Mouse (Mus musculus): ENCODE results near the gene Supt6. TPM values are rescaled to one million over a fixed set of nuclear protein-coding genes. Genes with fewer than 3 reads are reported as not detected.

Supt6 gene
- polyA plus RNA-seq, 1 experiment from 2014 or later, result 37.5 TPM

DNA sequence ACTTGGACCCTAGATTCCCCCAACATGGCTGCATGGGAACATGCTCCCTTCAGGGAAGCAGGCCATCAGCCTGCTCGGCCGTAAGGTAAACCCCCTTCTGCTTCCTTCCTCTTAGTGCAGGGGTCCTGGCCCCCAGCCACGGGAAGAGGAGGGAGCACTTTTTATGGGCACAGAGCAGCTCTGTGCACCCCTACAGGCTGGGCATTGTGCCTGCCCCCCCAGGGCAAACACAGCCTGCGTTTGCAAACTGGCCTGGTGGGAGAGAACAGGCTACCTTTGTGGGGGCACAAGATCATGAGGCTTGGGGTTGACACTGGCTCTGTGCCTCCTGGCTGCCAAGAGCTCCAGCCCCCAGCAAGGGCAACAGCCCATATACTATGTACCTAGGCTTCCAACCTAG, 83.8 kb downstream of the Supt6 start:
- 76% methylated on average over 4 of the region's 4 CpGs for WGBS
- Histone ChIP-seq H3K4me1 (peaks cover 34% of the 10 kb centered on the region), H3K9me3 (no peaks in the 10 kb centered on the region), H3K4me3 (0 out of 2 replicates have a peak overlapping the region, but pooled peaks have one; percentile 100), H3K27ac (replicated peaks) (peak overlapping the region; percentile 99), H3K9ac (replicated peaks) (no peak overlapping the region), H3K36me3 (peaks cover 54% of the 10 kb centered on the region), H3K27me3 (peaks cover 6% of the 10 kb centered on the region), H3K4me2 (replicated peaks) (no peak overlapping the region)
- ATAC-seq (ENCODE audit: low FRiP score, low read depth), result no peak

DNA sequence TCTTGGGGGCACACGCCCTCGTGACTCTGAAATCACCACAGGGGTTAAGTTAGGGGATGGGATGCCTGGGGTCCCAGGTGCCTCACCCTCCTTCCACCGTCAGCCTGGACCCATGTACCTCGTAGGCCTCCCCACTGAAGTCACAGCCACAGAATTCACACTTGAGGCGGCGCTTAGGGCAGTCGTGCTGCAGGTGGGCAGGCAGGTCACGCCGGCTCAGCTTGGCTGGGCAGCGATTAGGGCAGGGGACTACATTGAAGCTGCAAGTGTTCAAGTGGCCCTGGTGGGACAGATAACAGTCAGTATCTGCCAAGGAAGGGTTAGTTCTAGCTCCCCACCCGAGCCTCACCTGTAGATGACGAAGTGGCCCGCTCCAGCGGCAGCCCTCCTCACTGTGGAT, 84.6 kb downstream of the Supt6 start:
- peaks cover 34% of the 10 kb centered on the region for H3K4me1 ChIP-seq
- H3K4me2 ChIP-seq (replicated peaks), result no peak overlapping the region
- H3K27ac ChIP-seq (replicated peaks), result no peak overlapping the region
- H3K36me3 ChIP-seq, result peaks cover 58% of the 10 kb centered on the region
- H3K9me3 ChIP-seq, result no peaks in the 10 kb centered on the region
- WGBS, result 95% methylated on average over 14 of the region's 14 CpGs
- H3K27me3 ChIP-seq, result no peaks in the 10 kb centered on the region
- H3K9ac ChIP-seq (replicated peaks), result no peak overlapping the region
- ATAC-seq (ENCODE audit: low FRiP score, low read depth), result no peak
- H3K4me3 ChIP-seq, result no peak overlapping the region

DNA sequence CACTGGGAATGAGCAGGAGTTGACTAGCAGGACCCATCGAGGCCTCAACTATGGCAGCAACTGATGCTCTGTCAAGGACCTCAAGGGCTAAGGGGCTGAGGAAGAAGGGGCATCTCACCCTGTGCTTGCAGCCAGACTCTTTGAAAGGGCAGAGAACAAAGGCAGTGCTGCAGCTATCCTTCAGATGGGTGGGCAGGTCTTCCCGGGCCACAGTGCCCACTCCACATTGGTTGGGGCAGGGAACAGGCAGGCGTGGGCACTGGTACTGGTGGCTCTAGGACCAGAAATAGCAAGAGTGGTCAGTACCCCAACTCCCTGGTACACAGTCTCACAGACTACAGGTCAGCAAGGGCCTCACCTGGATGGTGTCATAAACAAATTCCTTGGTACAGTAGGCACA, 85.1 kb downstream of the Supt6 start:
- Histone ChIP-seq H3K9ac (replicated peaks) (no peak overlapping the region), H3K4me1 (peaks cover 29% of the 10 kb centered on the region), H3K36me3 (peaks cover 63% of the 10 kb centered on the region), H3K27ac (replicated peaks) (no peak overlapping the region), H3K4me3 (no peak overlapping the region), H3K9me3 (no peaks in the 10 kb centered on the region), H3K4me2 (replicated peaks) (no peak overlapping the region), H3K27me3 (no peaks in the 10 kb centered on the region)
- ATAC-seq (ENCODE audit: low FRiP score, low read depth), result no peak
- WGBS, result 85% methylated on average over 3 of the region's 3 CpGs

DNA sequence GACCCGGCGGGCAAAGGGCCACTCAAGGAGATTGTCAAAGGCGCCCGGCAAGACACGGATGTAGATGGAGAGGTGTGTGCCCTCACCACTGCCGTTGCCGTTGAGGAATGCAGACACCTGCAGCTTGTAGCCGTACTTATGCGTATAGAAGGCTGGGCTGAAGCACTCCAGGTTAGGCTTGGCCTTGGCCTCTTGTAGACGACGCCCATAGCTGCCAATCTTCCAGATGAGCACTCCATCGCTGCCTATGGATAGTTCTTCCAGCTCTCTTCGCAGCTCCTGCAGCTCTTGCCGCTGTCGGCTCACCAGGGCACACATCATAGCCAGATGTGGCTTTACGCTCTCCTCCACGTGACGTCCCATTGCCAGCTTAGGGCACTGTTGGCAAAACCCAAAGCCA, 85.6 kb downstream of the Supt6 start:
- Histone ChIP-seq H3K4me3 (no peak overlapping the region), H3K9me3 (no peaks in the 10 kb centered on the region), H3K27me3 (no peaks in the 10 kb centered on the region), H3K9ac (replicated peaks) (no peak overlapping the region), H3K4me1 (peaks cover 27% of the 10 kb centered on the region), H3K27ac (replicated peaks) (no peak overlapping the region), H3K36me3 (peaks cover 67% of the 10 kb centered on the region), H3K4me2 (replicated peaks) (no peak overlapping the region)
- WGBS, result 91% methylated on average over 18 of the region's 18 CpGs
- no peak for ATAC-seq (ENCODE audit: low FRiP score, low read depth)

DNA sequence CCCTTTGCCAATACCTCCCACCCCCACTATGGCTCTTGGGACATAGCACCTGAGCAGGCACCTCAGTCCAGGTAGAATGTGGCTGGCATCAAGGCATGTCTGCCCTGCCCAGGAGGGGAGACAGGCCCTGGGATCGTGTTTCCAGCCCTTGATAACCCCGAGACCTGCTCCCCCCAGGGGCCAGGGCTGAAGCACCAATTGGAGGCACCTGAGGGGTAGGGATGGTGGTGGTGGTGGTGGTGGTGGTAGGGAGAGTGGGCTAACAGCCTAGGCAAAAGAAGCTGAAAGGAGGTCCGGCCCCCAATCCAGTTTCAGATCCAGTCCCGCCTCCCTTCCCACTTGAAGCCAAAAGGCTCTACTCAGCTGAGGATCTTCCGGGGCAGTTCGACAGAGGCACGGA, 86.2 kb downstream of the Supt6 start:
- Histone ChIP-seq H3K27ac (replicated peaks) (no peak overlapping the region), H3K4me1 (peaks cover 27% of the 10 kb centered on the region), H3K9me3 (no peaks in the 10 kb centered on the region), H3K4me2 (replicated peaks) (no peak overlapping the region), H3K27me3 (no peaks in the 10 kb centered on the region), H3K9ac (replicated peaks) (no peak overlapping the region), H3K4me3 (no peak overlapping the region), H3K36me3 (peaks cover 72% of the 10 kb centered on the region)
- ATAC-seq (ENCODE audit: low FRiP score, low read depth), result no peak
- WGBS, result 78% methylated on average over 7 of the region's 7 CpGs

DNA sequence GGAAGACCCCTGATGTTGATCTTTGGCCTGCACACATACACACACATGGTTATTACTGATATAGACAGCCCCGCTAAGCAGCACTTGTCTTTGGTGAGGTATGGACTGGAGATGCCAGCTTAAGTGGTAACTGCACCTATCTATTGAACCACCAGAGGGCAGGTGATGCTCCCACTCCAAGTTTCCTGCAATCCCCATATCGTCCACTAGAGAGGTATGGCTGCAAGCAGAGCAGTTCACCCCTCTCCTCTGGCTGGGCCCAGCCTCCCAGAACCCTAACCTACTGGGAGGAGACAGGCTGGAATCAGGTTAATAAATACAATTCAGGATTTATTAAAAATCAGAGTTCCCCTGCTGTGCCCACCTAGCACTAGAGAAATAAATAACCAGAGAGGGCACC, 86.7 kb downstream of the Supt6 start:
- ATAC-seq (ENCODE audit: low FRiP score, low read depth), result peak; percentile 11; the same call in 1 of the 2 replicates
- Histone ChIP-seq H3K4me1 (peaks cover 30% of the 10 kb centered on the region), H3K27ac (replicated peaks) (no peak overlapping the region), H3K36me3 (peaks cover 77% of the 10 kb centered on the region), H3K4me3 (no peak overlapping the region), H3K27me3 (no peaks in the 10 kb centered on the region), H3K9me3 (no peaks in the 10 kb centered on the region), H3K9ac (replicated peaks) (no peak overlapping the region), H3K4me2 (replicated peaks) (no peak overlapping the region)
- 35% methylated on average over 2 of the region's 2 CpGs for WGBS

Small RNA genes lying within 50 kb of the gene (microRNA-seq; reads per million reads assigned to microRNA genes)
- gene Mir7653, result 0.70 reads per million

Other genes starting within 250 kb of the Supt6 start
- 21.9 and 23.1 TPM in 2 replicates for gene Dhrs13, start 213.7 kb downstream of the Supt6 start, polyA plus RNA-seq (2016; fragmentation: Nextera tagmentation; extraction: Ambion mirVana)
- 64.8 and 67.0 TPM in 2 replicates for gene Flot2, start 208.1 kb downstream of the Supt6 start, polyA plus RNA-seq (2016; fragmentation: Nextera tagmentation; extraction: Ambion mirVana)
- 33.4 and 33.6 TPM in 2 replicates for gene Eral1, start 165.6 kb downstream of the Supt6 start, polyA plus RNA-seq (2016; fragmentation: Nextera tagmentation; extraction: Ambion mirVana)
- gene Fam222b, start 151.3 kb downstream of the Supt6 start, polyA plus RNA-seq (2016; fragmentation: Nextera tagmentation; extraction: Ambion mirVana), result 24.9 and 27.4 TPM in 2 replicates
- gene Traf4, start 80.4 kb downstream of the Supt6 start, polyA plus RNA-seq (2016; fragmentation: Nextera tagmentation; extraction: Ambion mirVana), result 126 and 138 TPM in 2 replicates
- gene Nek8, start 69.3 kb downstream of the Supt6 start, polyA plus RNA-seq (2016; fragmentation: Nextera tagmentation; extraction: Ambion mirVana), result 8.2 and 9.4 TPM in 2 replicates
- gene Tlcd1, start 69.3 kb downstream of the Supt6 start, polyA plus RNA-seq (2016; fragmentation: Nextera tagmentation; extraction: Ambion mirVana), result 6.0 and 8.0 TPM in 2 replicates
- 905 and 958 TPM in 2 replicates for gene Rpl23a, start 62.4 kb downstream of the Supt6 start, polyA plus RNA-seq (2016; fragmentation: Nextera tagmentation; extraction: Ambion mirVana)
- 54.9 and 68.1 TPM in 2 replicates for gene Rab34, start 57.6 kb downstream of the Supt6 start, polyA plus RNA-seq (2016; fragmentation: Nextera tagmentation; extraction: Ambion mirVana)
- gene Proca1, start 52.6 kb downstream of the Supt6 start, polyA plus RNA-seq (2016; fragmentation: Nextera tagmentation; extraction: Ambion mirVana), result 1.4 and 2.3 TPM in 2 replicates
- 49.1 and 53.8 TPM in 2 replicates for gene Sdf2, start 241 bp downstream of the Supt6 start, polyA plus RNA-seq (2016; fragmentation: Nextera tagmentation; extraction: Ambion mirVana)
- 79.0 and 80.0 TPM in 2 replicates for gene 2610507B11Rik, start 15.8 kb upstream of the Supt6 start, polyA plus RNA-seq (2016; fragmentation: Nextera tagmentation; extraction: Ambion mirVana)
- gene BC030499, start 44.9 kb upstream of the Supt6 start, polyA plus RNA-seq (2016; fragmentation: Nextera tagmentation; extraction: Ambion mirVana), result 0.24 and 0.29 TPM in 2 replicates
- gene Spag5, start 55.5 kb upstream of the Supt6 start, polyA plus RNA-seq (2016; fragmentation: Nextera tagmentation; extraction: Ambion mirVana), result 47.6 and 51.8 TPM in 2 replicates
- gene Aldoc, start 77.0 kb upstream of the Supt6 start, polyA plus RNA-seq (2016; fragmentation: Nextera tagmentation; extraction: Ambion mirVana), result 1.8 and 4.6 TPM in 2 replicates
- gene Pigs, start 82.4 kb upstream of the Supt6 start, polyA plus RNA-seq (2016; fragmentation: Nextera tagmentation; extraction: Ambion mirVana), result 59.9 and 67.2 TPM in 2 replicates
- gene Unc119, start 97.5 kb upstream of the Supt6 start, polyA plus RNA-seq (2016; fragmentation: Nextera tagmentation; extraction: Ambion mirVana), result 80.0 and 80.6 TPM in 2 replicates
- gene Foxn1, start 140.6 kb upstream of the Supt6 start, polyA plus RNA-seq (2016; fragmentation: Nextera tagmentation; extraction: Ambion mirVana), result not detected in 2 replicates
- not detected in 2 replicates for gene Slc13a2, start 176.2 kb upstream of the Supt6 start, polyA plus RNA-seq (2016; fragmentation: Nextera tagmentation; extraction: Ambion mirVana)
- gene Slc46a1, start 219.7 kb upstream of the Supt6 start, polyA plus RNA-seq (2016; fragmentation: Nextera tagmentation; extraction: Ambion mirVana), result 17.8 and 18.5 TPM in 2 replicates